Mouse (Mus musculus) C2C12 (cell line): ENCODE results near the gene BC017158.

ENCODE experiments used
- CTCF ChIP-seq: IDR thresholded peaks from one replicate; pipeline ENCODE4 v1.5.1; 2011; ENCODE audit not compliant: control insufficient read depth, insufficient read depth, insufficient read length
- MAX ChIP-seq: IDR thresholded peaks from one replicate; pipeline ENCODE4 v1.6.1; 2011; ENCODE audit warnings: mild to moderate bottlenecking, control low read depth
- USF1 ChIP-seq: IDR thresholded peaks from one replicate; pipeline ENCODE4 v1.6.1; 2011; ENCODE audit warnings: low read depth, mild to moderate bottlenecking, control low read depth, moderate library complexity

GRCm38 (mm10) chr7:128236856-128237592 is 60.9 kb downstream of the BC017158 start, which contains the start of gene Armc5:
- peak; percentile 76 for TF ChIP-seq CTCF
- TF ChIP-seq MAX = no peak
- no peak for TF ChIP-seq USF1
